Mouse (Mus musculus): ENCODE measurements around the gene Alk.

GRCm38 (mm10) chr17:71914541-71914940, 689.9 kb downstream of the Alk start:
- TF ChIP-seq POLR2A (IDR thresholded peaks at IDR 0.05; ENCODE audit: insufficient read depth, low read depth, low read length) (no peak), CTCF (IDR thresholded peaks at IDR 0.05) (no peak), EP300 (IDR thresholded peaks at IDR 0.05; ENCODE audit: insufficient read depth, low read depth, low read length) (no peak)
